In genomic region chr6:31519001-31519471, GRCm38 (mm10) we compare ENCODE assay signal across 8 mouse cellular contexts. TPM values are rescaled to one million over a fixed set of nuclear protein-coding genes. Genes with fewer than 3 reads are reported as not detected.
DNase-seq lines count a peak whose midpoint lies in the region; ATAC-seq and TF ChIP-seq lines count a peak whose summit lies in the region.

No protein-coding gene starts in this region.

- TF ChIP-seq CTCF in kidney, postnatal 0 days (IDR thresholded peaks at IDR 0.05; ENCODE audit: low read depth), result peak; percentile 69

- H3K4me2 ChIP-seq in kidney, postnatal 0 days (ENCODE audit: low read length), result no peak overlapping the region
- no peak overlapping the region for H3K4me2 ChIP-seq in liver, embryonic 11.5 days
- no peak overlapping the region for H3K4me2 ChIP-seq in neural tube, embryonic 11.5 days (ENCODE audit: low read depth)

- no peaks in the 10 kb centered on the region for H3K36me3 ChIP-seq in kidney, postnatal 0 days (ENCODE audit: insufficient read depth, low read length)
- peaks cover 18% of the 10 kb centered on the region for H3K36me3 ChIP-seq in liver, embryonic 11.5 days (ENCODE audit: control insufficient read depth, insufficient read depth, low read length)
- H3K36me3 ChIP-seq in neural tube, embryonic 11.5 days (ENCODE audit: control insufficient read depth, insufficient read depth, low read length), result no peaks in the 10 kb centered on the region

- no peak overlapping the region for H3K9ac ChIP-seq in kidney, postnatal 0 days (ENCODE audit: low read depth, low read length)
- H3K9ac ChIP-seq in liver, embryonic 11.5 days (ENCODE audit: low read depth, low read length), result no peak overlapping the region
- H3K9ac ChIP-seq in neural tube, embryonic 11.5 days (ENCODE audit: low read length), result no peak overlapping the region

- ATAC-seq in kidney, postnatal 0 days (replicated peaks; ENCODE audit: low FRiP score, low read depth), result no peak
- peak; percentile 90 for ATAC-seq in liver, embryonic 11.5 days (replicated peaks; ENCODE audit: low FRiP score)
- ATAC-seq in neural tube, embryonic 11.5 days (ENCODE audit: insufficient read depth, low FRiP score, low TSS enrichment), result no peak

- H3K27ac ChIP-seq in kidney, postnatal 0 days, result no peak overlapping the region
- H3K27ac ChIP-seq in liver, embryonic 11.5 days (ENCODE audit: low read depth, low read length), result 0 out of 2 replicates have a peak overlapping the region, but pooled peaks have one; percentile 34
- H3K27ac ChIP-seq in neural tube, embryonic 11.5 days (ENCODE audit: low read depth, low read length), result no peak overlapping the region

- 75% methylated on average over 8 of the region's 8 CpGs for WGBS in kidney, postnatal 0 days
- 49% methylated on average over 8 of the region's 8 CpGs for WGBS in liver, embryonic 11.5 days
- 71% methylated on average over 8 of the region's 8 CpGs for WGBS in neural tube, embryonic 11.5 days

- H3K9me3 ChIP-seq in kidney, postnatal 0 days (replicated peaks; ENCODE audit: low read length), result no peaks in the 10 kb centered on the region
- no peaks in the 10 kb centered on the region for H3K9me3 ChIP-seq in liver, embryonic 11.5 days (ENCODE audit: control insufficient read depth, low read length)
- no peaks in the 10 kb centered on the region for H3K9me3 ChIP-seq in neural tube, embryonic 11.5 days (ENCODE audit: control insufficient read depth, low read length)

- peak; percentile 43 for DNase-seq in kidney, postnatal 0 days (ENCODE audit: low spot score)
- DNase-seq in kidney, adult 11 months, result no peak
- peak; percentile 47 for DNase-seq in MN1 (ENCODE audit: low spot score)
- DNase-seq in embryo, embryonic 11 days, result peak; percentile 53
- no peak for DNase-seq in liver, embryonic 11.5 days (ENCODE audit: low spot score)
- DNase-seq in neural tube, embryonic 11.5 days (ENCODE audit: low spot score), result peak; percentile 43
- no peak for DNase-seq in thymus, postnatal 25 days
- DNase-seq in urinary bladder, adult 2 months (ENCODE audit: low spot score), result no peak

- no peaks in the 10 kb centered on the region for H3K27me3 ChIP-seq in kidney, postnatal 0 days (ENCODE audit: insufficient read depth, low read length)
- H3K27me3 ChIP-seq in liver, embryonic 11.5 days (replicated peaks; ENCODE audit: control insufficient read depth, insufficient read depth, low read length), result no peaks in the 10 kb centered on the region
- H3K27me3 ChIP-seq in neural tube, embryonic 11.5 days (ENCODE audit: control insufficient read depth, insufficient read depth, low read length), result no peaks in the 10 kb centered on the region

- no peak overlapping the region for H3K4me3 ChIP-seq in kidney, postnatal 0 days (replicated peaks; ENCODE audit: low read depth, low read length)
- no peak overlapping the region for H3K4me3 ChIP-seq in liver, embryonic 11.5 days (ENCODE audit: low read depth, low read length)
- H3K4me3 ChIP-seq in neural tube, embryonic 11.5 days (ENCODE audit: low read depth, low read length), result no peak overlapping the region

- no peaks in the 10 kb centered on the region for H3K4me1 ChIP-seq in kidney, postnatal 0 days (replicated peaks; ENCODE audit: insufficient read depth, low read length)
- peaks cover 22% of the 10 kb centered on the region for H3K4me1 ChIP-seq in liver, embryonic 11.5 days (replicated peaks; ENCODE audit: control insufficient read depth, insufficient read depth, low read length)
- no peaks in the 10 kb centered on the region for H3K4me1 ChIP-seq in neural tube, embryonic 11.5 days (ENCODE audit: control insufficient read depth, insufficient read depth, low read length)

RNA-seq across cellular contexts. Expression of gene Podxl, which starts 44.7 kb away (rescaled TPM):
- 83.3 and 85.5 TPM in 2 replicates for polyA plus RNA-seq in kidney, postnatal 0 days (2015; fragmentation: Nextera tagmentation; extraction: Ambion mirVana)
- polyA plus RNA-seq in liver, embryonic 11.5 days (2014; fragmentation: Nextera tagmentation; extraction: Ambion mirVana), result 27.8 and 29.1 TPM in 2 replicates
- 10.8 and 11.0 TPM in 2 replicates for polyA plus RNA-seq in neural tube, embryonic 11.5 days (2014; fragmentation: Nextera tagmentation; extraction: Ambion mirVana)
- 23.1 and 32.5 TPM in 2 replicates for polyA plus RNA-seq in urinary bladder, adult 2 months (2012; rRNA removed)

Comparison
In these comparisons a context has a peak if more than half of its experiments do, and no peak if none do; other contexts are left out.
1. DNase-seq: peak in kidney, postnatal 0 days (single experiment), MN1 (single experiment), embryo, embryonic 11 days (single experiment) and neural tube, embryonic 11.5 days (single experiment); none in kidney, adult 11 months (single experiment), liver, embryonic 11.5 days (single experiment), thymus, postnatal 25 days (single experiment) and urinary bladder, adult 2 months (single experiment).